Mouse (Mus musculus) erythroblast, embryonic 14.5 days (primary cell): ENCODE results near the gene Nob1. TPM values are rescaled to one million over a fixed set of nuclear protein-coding genes. Genes with fewer than 3 reads are reported as not detected.

Experiments used
- H3K27me3 ChIP-seq: 2 replicates; pipeline ENCODE4 v1.6.1; 2012; ENCODE audit warnings: inconsistent platforms; ENCODE audit not compliant: control insufficient read depth
- H3K36me3 ChIP-seq: 2 replicates; pipeline ENCODE4 v1.6.1; 2012; ENCODE audit warnings: mild to moderate bottlenecking, inconsistent platforms; ENCODE audit not compliant: control insufficient read depth
- H3K4me1 ChIP-seq: 2 replicates; pipeline ENCODE4 v1.6.1; 2012; ENCODE audit warnings: inconsistent platforms; ENCODE audit not compliant: control insufficient read depth
- H3K4me3 ChIP-seq: replicated peaks from 2 replicates; pipeline ENCODE3; 2012; ENCODE audit warnings: moderate library complexity, mild to moderate bottlenecking, inconsistent platforms
- H3K9me3 ChIP-seq: 2 replicates; pipeline ENCODE4 v1.6.1; 2012; ENCODE audit warnings: low read length, inconsistent platforms, mixed read lengths; ENCODE audit not compliant: control insufficient read depth
- GATA1 ChIP-seq: IDR thresholded peaks from 2 replicates; pipeline ENCODE4 v1.6.1; 2012; ENCODE audit warnings: low read length, inconsistent platforms, mixed read lengths
- TAL1 ChIP-seq: IDR thresholded peaks from 3 replicates; pipeline ENCODE4 v1.6.1; 2012; ENCODE audit warnings: low read length, inconsistent platforms, mixed read lengths
- polyA plus RNA-seq: library from polyadenylated mRNA; stranded (reverse); fragments of >175 nt; gene quantifications from 2 replicates; pipeline ENCODE4 v1.2.3, GENCODE M21; 2012

Gene Nob1
- polyA plus RNA-seq, result 1.2 and 2.1 TPM in 2 replicates

- H3K9me3 ChIP-seq, result no peaks in the 10 kb centered on the region
- H3K4me1 ChIP-seq, result peaks cover 43% of the 10 kb centered on the region
- no peak for TF ChIP-seq TAL1
- TF ChIP-seq GATA1, result no peak
- H3K36me3 ChIP-seq, result peaks cover 36% of the 10 kb centered on the region
- H3K4me3 ChIP-seq, result peak within 1 kb of the TSS; percentile 96
- peaks cover 4% of the 10 kb centered on the region for H3K27me3 ChIP-seq
Observed at GRCm38 (mm10) chr8:107424597-107425229, at the start of gene Nob1. Nob1 (minus strand) TSS chr8:107425051.

DNA sequence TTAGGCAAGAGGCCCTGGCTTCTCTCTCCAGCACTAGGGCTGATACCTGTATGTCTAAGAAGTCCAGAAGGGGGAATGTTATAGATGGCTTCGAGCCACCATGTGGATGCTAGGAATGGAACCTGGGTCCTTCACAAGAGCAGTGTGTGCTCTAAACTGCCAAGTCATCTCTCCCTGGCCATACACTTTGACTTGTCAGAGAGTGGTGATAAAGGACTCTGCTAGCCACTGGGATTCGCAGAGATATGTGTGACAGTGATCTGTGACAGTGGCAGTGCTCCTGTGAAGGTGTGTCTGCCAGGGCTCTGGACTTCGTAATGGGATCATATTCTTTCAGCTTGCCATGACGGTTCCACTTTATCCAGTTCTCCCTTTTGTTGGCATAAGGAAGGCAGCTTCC, 48.5 kb upstream of the Nob1 start:
- Histone ChIP-seq H3K27me3 (no peaks in the 10 kb centered on the region), H3K36me3 (peaks cover 77% of the 10 kb centered on the region), H3K4me1 (peaks cover 10% of the 10 kb centered on the region), H3K4me3 (no peak overlapping the region), H3K9me3 (no peaks in the 10 kb centered on the region)
- TF ChIP-seq TAL1, result no peak
- TF ChIP-seq GATA1, result no peak

- H3K27me3 ChIP-seq, result no peaks in the 10 kb centered on the region
- no peak overlapping the region for H3K4me3 ChIP-seq
- no peaks in the 10 kb centered on the region for H3K9me3 ChIP-seq
- peaks cover 77% of the 10 kb centered on the region for H3K36me3 ChIP-seq
- peaks cover 10% of the 10 kb centered on the region for H3K4me1 ChIP-seq
- no peak for TF ChIP-seq TAL1
Observed at GRCm38 (mm10) chr8:107472403-107473100, 47.7 kb upstream of the Nob1 start.

DNA sequence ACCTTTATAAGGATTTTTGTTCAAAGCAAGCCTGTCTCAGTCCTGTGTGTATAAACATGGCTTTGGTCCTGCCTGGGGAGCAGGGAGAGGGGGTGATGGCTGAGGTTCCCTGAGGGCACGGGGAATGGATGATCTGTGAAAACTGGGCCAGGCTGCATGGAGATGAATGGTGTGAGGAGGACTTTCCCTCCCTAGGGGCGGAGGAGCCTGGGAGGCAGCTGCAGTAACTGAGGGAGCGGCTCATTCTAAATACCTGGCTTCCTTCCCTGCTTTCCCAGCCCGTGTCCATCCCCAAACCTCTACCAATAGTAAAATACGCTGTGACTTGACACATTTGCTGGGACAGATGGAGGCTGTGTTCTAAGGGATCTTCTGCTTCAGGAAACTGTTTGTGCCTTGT, 45.5 kb upstream of the Nob1 start:
- peaks cover 20% of the 10 kb centered on the region for H3K4me1 ChIP-seq
- no peak for TF ChIP-seq TAL1
- no peak for TF ChIP-seq GATA1
- H3K36me3 ChIP-seq, result peaks cover 84% of the 10 kb centered on the region
- H3K4me3 ChIP-seq, result no peak overlapping the region
- H3K27me3 ChIP-seq, result no peaks in the 10 kb centered on the region
- H3K9me3 ChIP-seq, result no peaks in the 10 kb centered on the region

DNA sequence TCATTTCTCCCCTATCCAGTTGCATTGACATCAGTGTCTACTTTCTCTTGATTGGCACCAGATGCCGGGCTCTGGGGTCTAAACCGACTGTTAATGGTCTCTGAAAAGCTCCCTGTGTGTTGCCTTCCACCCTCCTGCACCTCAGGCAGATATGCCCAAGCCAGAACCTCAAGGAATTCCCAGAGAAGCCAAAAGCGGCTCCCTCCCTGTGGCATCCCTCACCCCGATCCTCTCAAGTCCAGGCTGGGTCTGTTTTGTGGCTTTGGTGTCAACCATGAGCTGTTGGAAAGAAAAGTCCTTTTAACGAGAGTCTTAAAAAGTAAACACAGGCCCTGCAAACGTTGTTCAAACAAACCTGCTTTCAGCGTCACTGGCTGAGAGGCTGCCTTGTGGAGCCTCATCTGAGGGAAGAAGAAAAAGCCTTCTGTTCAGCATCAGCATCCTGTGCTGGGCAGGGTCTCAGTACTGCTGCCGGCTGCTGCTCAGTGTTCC, 44.0 kb upstream of the Nob1 start:
- H3K9me3 ChIP-seq, result no peaks in the 10 kb centered on the region
- H3K36me3 ChIP-seq, result peaks cover 88% of the 10 kb centered on the region
- TF ChIP-seq GATA1 (no peak), TAL1 (no peak)
- no peak overlapping the region for H3K4me3 ChIP-seq
- peaks cover 22% of the 10 kb centered on the region for H3K4me1 ChIP-seq
- no peaks in the 10 kb centered on the region for H3K27me3 ChIP-seq

- TF ChIP-seq TAL1 (no peak), GATA1 (no peak)
- H3K27me3 ChIP-seq, result no peaks in the 10 kb centered on the region
- peaks cover 90% of the 10 kb centered on the region for H3K36me3 ChIP-seq
Observed at GRCm38 (mm10) chr8:107466642-107467041, 41.8 kb upstream of the Nob1 start.

GRCm38 (mm10) chr8:107465332-107465990, 40.6 kb upstream of the Nob1 start:
- H3K4me1 ChIP-seq, result peaks cover 13% of the 10 kb centered on the region
- no peaks in the 10 kb centered on the region for H3K27me3 ChIP-seq
- peaks cover 94% of the 10 kb centered on the region for H3K36me3 ChIP-seq
- TF ChIP-seq TAL1 (no peak), GATA1 (no peak)
- H3K4me3 ChIP-seq, result no peak overlapping the region
- H3K9me3 ChIP-seq, result no peaks in the 10 kb centered on the region

More at GRCm38 (mm10) chr8:107466642-107467041, 41.8 kb upstream of the Nob1 start:
- H3K4me3 ChIP-seq, result no peak overlapping the region
- peaks cover 13% of the 10 kb centered on the region for H3K4me1 ChIP-seq
- H3K9me3 ChIP-seq, result no peaks in the 10 kb centered on the region

GRCm38 (mm10) chr8:107462423-107462822, 37.6 kb upstream of the Nob1 start:
- peaks cover 94% of the 10 kb centered on the region for H3K36me3 ChIP-seq
- no peaks in the 10 kb centered on the region for H3K27me3 ChIP-seq
- H3K4me3 ChIP-seq, result no peak overlapping the region
- no peaks in the 10 kb centered on the region for H3K9me3 ChIP-seq
- TF ChIP-seq GATA1, result no peak
- no peak for TF ChIP-seq TAL1
- peaks cover 13% of the 10 kb centered on the region for H3K4me1 ChIP-seq

GRCm38 (mm10) chr8:107458281-107458680, 33.4 kb upstream of the Nob1 start:
- H3K4me1 ChIP-seq, result no peaks in the 10 kb centered on the region; the same call in 1 of the 2 replicates

More at GRCm38 (mm10) chr8:107458281-107458680, 33.4 kb upstream of the Nob1 start:
- no peak overlapping the region for H3K4me3 ChIP-seq
- TF ChIP-seq TAL1 (no peak), GATA1 (no peak)
- H3K9me3 ChIP-seq, result no peaks in the 10 kb centered on the region
- peaks cover 93% of the 10 kb centered on the region for H3K36me3 ChIP-seq
- H3K27me3 ChIP-seq, result no peaks in the 10 kb centered on the region
